Mouse (Mus musculus): Measurements from ENCODE around the gene Mkln1.

- TF ChIP-seq E2F4 (IDR thresholded peaks at IDR 0.05; ENCODE audit: insufficient read depth) (no peak), MAX (IDR thresholded peaks at IDR 0.05; ENCODE audit: low read depth) (no peak), MYOG (IDR thresholded peaks at IDR 0.05; ENCODE audit: control insufficient read depth in 1 of 3, insufficient read depth in 1 of 3, insufficient read length in 2 of 3, low read depth in 2 of 3) (no peak), POLR2A (IDR thresholded peaks at IDR 0.05; ENCODE audit: insufficient read length, low read depth) (no peak), SRF (IDR thresholded peaks at IDR 0.05; ENCODE audit: control insufficient read depth, insufficient read length, low read depth) (no peak)
Measured at GRCm38 (mm10) chr6:31469431-31469830, 70.9 kb downstream of the Mkln1 start.
